Mouse (Mus musculus): ENCODE data around the gene Fbxl21.

Fbxl21 gene

DNA sequence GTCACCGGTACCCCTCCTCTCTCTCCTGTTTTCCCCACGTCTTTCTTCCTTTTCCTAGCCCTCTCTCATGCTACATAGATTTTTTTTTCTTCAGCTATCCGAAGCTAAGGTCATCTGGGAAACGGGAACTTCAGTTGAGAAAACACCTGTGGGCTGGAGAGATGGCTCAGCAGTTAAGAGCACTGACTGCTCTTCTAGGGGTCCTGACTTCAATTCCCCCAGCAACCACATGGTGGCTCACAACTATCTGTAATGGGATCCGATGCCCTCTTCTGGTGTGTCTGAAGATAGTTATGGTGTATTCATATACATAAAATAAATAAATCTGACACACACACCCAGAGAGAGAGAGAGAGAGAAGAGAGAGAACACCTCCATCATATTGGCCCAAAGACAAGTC is 13.3 kb downstream of the Fbxl21 start:
- DNase-seq (ENCODE audit: low read depth), result no peak

DNA sequence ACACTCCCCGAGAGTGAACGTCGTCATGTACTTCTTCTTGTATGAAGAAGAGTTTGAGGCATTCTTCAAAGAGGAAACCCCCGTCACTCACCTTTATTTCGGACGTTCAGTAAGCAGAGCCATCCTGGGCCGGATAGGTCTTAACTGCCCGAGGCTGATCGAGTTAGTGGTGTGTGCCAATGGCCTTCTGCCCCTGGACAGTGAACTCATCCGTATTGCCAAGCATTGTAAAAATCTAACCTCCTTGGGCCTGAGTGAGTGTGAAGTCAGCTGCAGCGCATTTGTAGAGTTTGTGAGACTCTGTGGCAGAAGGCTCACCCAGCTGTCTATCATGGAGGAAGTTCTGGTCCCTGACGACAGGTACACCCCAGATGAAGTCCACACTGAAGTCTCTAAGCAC is 14.8 kb downstream of the Fbxl21 start:
- DNase-seq (ENCODE audit: low read depth), result no peak

DNA sequence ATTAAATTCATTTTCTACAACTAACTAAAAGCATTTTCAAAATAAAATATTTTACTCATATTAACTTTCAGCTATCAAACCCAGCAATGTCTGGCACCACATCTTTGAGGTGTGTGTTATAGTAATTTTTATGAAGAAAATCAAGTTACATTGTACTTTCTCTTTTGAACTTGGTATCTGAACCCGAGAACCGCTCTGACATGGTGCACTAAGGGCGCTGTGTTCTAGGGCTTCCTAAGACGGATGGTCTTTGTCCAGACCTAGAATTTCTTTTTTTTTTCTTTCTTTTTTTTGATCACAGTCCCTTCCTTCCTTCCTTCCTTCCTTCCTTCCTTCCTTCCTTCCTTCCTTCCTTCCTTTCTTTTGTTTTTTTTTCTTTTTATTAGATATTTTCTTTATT is 17.6 kb downstream of the Fbxl21 start:
- DNase-seq (ENCODE audit: low read depth), result no peak

DNA sequence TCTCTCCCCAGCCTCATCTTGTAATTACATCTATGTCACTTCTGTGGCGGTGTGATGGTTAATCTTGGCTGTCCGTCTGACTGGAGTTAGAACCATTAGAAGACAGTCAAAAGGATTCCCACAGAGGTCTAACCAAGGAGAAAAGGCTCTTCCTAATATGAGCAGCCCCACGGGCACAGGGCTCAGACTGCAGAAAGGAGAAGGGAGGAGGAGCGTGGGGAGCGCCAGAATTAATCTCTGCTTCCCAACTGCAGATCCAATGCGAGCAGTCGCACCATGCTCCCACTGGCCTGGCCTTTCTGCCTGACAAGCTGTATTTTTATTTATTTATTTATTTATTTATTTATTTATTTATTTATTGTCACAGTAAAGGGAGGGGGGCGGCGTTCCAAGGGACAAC is 21.5 kb downstream of the Fbxl21 start:
- DNase-seq (ENCODE audit: low read depth), result no peak

DNA sequence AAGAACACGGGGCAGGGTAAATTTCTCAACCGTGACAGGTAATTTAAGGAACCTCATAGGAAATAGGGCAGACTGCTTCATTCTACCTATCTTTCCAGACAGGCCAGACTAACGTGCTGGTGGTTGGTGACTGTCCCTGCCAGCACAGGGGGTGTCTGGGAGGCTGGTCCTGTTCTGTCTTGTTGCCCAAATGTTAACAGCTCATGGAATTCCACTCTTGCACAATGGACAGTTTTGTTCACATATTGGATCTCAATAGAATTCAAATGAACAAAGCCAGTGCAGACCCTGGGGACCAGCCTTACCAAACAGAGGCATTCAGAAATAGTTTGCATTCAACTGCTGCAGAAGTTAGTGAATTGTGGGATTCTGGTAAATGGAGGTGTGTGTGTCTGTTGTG is 22.7 kb downstream of the Fbxl21 start:
- DNase-seq (ENCODE audit: low read depth), result no peak

DNA sequence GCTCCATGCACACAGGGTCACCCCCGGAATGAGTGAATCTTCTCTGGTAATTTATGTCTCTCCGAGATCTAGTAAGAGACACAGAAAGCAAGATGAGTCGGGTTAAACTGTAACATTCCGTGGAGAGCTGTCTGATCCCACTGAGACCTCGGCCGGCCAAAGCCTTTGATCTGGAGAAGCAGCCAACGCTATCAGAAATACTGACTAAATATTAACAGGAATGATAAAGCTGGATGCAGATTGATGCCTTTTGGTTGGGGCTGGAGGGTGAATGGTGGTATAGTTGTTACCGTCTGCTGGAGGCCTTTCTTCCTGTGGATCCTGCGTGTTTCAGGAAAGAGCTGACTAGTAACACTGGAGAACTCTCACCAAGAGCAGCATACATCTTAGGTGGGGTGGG is 26.1 kb downstream of the Fbxl21 start, which contains the start of gene Lect2:
TSS of gene Lect2 (minus strand) at position 102 of the 400 bp plus-strand sequence.
- DNase-seq (ENCODE audit: low read depth), result no peak

DNA sequence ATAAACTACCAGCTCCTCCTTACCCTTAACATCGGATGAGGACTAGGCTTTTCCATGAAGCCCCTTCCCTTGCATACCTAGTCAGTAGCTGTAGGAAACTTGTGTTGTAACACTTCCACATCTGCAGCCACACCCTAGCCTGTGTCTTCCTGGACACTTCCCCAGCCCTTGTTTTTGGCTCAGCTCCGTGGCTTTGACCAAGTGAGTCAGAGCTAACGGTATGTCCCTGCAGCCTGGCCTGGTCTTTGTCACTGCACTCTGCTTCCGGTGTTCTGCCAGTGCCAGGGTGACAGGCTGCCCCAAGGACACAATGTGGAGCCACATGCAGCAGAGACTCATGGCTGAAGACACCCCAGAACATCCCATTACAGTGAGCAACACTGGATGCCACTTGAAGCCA is 27.1 kb downstream of the Fbxl21 start:
- DNase-seq (ENCODE audit: low read depth), result no peak

DNA sequence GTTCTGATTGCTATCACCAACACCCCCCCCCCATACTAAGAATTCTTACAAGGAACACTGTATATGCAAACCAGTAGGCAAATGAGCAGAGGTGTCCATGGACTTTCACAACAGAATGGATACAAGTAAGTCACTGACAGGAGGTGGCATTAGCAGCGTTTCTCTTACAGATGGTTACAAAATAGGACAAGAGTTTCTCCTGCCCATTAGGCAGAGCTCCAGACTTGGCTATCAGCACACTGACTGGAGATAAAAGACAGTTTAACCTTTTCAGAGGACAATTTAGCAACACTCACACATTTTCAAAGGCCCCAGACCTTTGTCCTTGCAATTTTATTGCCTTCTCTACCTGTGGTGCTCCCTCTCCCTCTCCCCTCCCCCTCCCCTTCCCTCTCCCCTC is 28.3 kb downstream of the Fbxl21 start:
- DNase-seq (ENCODE audit: low read depth), result no peak

DNA sequence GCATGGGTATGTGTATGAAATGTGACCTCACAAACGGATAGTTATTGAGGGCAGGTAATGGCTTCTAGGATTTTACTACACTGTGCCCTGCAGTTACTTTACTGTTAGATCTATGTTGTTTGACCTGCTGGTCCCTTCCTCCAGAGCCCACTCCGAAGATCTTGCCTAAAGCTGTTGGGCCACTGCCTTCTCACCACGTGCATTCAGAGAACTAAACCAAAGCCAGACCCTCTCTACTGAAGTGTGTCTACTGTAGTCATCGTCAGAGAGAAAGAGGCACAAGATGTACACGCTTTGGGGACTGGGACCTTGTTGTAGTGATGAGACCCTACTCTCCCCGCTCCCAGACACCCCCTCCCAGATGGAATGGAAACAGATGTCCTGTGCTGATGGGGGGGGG is 29.4 kb downstream of the Fbxl21 start:
- DNase-seq (ENCODE audit: low read depth), result no peak

DNA sequence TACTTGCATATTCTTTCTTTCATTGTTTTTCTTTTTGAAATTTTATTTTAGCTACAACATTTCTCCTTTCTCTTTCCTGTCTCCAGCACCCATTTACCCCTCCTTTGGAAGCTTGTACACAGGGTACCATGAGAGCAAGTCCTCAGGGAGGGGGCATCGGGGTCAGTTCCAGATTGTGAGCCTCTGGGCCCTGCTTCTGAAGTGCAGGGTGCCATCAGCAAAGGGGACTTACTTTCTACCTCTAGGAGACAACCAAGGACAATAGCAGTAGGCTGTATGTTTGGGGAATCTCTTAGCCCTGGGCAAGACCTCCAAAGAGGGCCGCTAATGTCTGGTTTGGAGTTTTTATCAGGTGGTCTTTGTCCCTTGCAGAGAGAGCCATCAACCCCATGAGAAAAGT is 31.7 kb downstream of the Fbxl21 start:
- no peak for DNase-seq (ENCODE audit: low read depth)

DNA sequence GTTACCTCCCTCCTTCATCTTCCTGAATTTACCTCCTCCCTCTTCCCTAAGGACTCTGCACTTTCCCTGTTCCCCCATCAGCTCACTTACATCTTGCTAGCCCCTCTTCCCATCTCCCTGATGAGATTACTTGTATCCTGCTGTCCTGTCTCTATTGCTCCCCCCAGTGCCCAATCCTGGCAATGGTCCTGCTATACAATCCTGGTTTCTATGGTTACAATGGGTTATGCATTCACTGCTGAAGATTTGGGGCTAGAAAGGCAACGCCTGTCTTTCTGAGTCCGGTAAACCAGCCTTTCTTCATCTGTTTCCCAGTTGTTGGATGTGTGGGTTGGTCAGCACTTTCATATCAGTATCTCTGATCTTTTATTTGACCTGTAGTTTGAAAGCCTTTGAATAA is 32.1 kb downstream of the Fbxl21 start:
- no peak for DNase-seq (ENCODE audit: low read depth)

DNA sequence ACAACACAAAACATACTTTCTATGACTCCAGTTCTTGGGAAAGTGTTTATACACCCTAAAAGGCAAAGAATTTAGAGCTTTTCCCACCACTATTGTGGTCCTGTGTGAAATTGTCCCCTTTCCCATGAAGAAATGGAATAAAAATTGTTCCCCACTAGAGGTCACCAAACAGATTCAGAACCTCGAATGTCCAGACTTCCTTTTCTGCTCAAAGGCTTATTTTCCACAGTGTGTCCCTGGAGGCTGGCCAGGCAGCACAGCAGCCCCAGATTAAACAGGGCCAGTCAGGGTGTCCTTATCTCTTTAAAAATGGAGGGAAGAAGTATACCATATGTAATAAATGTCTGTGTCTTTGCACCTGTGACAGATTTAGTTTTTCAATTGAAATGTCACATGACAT is 33.7 kb downstream of the Fbxl21 start:
- no peak for DNase-seq (ENCODE audit: low read depth)

DNA sequence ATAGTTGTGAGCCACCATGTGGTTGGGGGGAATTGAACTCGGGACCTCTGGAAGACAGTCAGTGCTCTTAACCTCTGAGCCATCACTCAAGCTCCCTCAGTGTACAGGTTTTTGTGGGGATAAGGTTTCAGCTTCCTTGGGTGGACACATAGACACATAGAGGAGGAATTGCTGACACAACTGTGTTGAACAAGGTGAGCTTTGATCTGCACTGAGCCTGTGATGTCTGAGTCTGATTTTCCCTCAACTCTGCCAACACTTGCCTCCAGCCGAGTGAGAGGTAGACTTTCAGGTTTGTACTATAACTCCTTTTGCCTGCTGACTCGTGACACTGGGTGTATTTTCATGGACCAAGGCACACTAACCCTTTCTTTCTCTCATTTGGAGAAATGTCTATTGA is 34.4 kb downstream of the Fbxl21 start:
- no peak for DNase-seq (ENCODE audit: low read depth)

DNA sequence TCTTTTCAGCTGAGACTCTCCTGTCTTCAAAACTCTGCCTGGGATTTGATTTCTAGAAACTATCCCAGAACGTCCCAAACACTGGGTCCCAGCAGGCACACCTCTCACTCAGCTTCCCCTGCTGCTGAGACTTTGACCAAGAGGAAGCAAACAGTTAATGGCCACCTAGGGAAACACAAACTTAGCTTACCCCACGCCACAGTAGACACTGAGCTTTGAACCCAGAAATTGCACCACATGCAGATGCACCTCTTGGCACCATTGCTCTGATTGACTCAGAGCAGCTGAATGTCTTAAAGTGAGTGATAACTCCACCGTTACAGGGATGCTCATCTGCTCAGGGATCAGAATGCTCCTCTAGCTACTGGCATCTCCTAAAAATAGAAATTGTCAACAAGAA is 36.5 kb downstream of the Fbxl21 start:
- DNase-seq (ENCODE audit: low read depth), result no peak

DNA sequence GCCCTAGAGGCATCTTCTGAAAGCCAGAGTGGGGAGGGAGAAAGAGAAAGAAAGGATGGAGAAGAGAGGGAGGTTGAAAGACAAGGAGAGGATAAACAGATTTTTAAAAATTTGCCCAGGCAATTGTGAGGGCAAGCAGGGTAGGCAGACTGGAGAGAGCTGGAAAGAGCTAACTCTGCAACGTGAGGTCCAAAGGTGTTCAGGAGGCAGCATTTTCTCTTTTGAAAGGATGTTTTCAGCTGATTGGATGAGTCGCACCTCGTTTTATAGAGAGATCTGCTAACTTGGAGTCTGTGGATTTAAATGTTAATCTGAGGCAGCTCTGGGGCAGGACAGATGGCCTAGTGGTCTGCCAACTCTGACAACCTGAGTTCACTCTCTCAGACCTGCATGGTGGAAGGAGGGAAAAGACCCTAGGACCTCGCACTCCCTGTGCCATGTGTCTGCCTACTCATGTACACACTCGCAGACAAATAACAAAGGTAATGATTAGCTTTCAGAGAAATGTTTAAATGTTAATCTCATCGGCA is 37.6 kb downstream of the Fbxl21 start:
- no peak for DNase-seq (ENCODE audit: low read depth)

DNA sequence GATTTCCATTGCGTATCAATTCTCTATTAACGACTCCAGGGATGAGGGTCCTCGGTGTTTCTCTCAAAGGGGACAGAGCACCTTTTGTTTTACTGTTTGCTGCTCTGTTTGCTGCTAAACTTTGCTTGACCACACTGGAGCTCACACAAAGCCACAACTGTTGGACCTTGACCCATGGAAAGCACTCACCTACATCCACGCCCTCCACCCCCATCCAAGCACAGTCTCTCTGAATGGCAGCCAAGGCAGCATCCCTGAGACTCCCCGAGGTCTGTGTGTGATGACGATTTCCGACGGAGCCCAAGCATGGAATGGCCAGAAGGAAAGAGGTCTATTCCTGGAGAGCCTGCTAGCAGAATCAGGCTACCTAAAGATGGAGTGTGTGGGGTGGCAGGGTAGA is 38.9 kb downstream of the Fbxl21 start:
- DNase-seq (ENCODE audit: low read depth), result no peak

DNA sequence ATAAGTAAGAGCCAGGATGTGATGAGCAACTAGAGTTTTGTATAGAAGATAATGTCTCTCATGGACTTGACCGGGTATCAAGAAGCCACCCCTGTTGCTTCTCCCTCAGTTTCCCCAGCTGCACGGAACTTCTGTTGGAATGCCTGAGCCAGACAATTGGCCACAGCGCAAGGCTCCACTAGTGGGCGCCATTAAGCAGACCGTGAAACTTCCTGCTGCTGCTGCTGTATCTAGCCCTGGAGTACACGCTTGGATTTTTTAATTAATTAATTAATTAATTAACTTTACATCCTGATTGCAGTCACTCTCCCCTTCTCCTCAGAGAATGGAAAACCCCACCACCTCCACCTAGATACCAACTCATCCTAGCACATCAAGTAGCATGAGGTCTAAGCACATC is 40.8 kb downstream of the Fbxl21 start:
- DNase-seq (ENCODE audit: low read depth), result no peak

DNA sequence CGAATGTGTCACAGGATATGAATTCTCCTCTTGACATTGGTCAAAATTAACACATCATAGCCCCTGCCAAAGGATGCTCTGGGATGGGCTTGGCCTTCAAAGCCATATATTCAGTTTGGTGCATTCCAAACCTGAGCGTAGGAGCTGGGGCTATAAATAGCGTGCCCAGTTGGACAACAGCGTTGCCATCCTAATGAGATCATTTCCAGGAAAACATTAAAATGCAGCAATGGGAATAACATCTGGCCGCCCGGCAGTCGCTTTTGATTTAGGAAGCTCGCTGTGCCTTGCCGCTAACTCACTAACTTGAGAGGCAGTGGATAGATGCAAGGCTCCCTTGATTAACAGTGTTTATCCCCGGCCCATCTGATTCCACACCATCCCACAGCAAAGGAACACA is 44.1 kb downstream of the Fbxl21 start:
- DNase-seq (ENCODE audit: low read depth), result no peak

DNA sequence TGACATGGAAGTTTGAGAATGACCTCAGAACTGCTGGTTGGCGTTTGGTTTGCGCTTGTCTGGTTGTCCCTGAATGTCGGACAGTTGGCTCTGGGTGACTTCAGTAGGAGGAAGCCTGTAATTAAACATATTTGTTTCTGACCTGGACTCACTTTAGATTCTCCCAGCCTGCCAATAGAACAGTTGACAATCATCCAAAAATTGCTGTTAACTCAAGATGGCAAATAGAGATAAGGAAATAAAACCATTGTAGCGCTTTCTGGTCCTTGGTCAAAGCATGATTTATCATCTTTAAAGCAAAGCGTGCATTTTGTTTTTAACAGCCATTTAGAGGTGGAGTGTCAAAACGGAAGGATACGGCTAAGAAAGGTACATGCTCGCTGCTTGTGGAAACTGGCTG is 49.4 kb downstream of the Fbxl21 start:
- DNase-seq (ENCODE audit: low read depth), result no peak

DNA sequence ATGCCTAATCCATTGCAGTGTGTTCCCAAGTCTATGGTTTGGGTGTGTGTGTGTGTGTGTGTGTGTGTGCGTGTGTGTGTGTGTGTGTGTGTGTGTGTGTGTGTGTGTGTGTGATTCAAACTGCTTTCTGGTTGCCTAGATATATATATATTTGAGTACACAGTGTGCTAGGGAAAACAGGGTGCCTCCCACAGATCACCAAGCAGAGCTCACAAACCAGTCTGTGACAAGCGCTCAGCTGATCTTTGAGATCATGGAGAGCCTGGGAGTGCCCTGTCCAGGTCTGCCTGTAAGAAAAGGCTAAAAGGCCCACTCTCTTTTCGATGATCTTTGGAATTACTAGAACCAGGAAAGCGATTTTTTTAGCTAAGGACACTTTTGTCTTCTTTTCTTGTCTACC is 52.8 kb downstream of the Fbxl21 start:
- no peak for DNase-seq (ENCODE audit: low read depth)

DNA sequence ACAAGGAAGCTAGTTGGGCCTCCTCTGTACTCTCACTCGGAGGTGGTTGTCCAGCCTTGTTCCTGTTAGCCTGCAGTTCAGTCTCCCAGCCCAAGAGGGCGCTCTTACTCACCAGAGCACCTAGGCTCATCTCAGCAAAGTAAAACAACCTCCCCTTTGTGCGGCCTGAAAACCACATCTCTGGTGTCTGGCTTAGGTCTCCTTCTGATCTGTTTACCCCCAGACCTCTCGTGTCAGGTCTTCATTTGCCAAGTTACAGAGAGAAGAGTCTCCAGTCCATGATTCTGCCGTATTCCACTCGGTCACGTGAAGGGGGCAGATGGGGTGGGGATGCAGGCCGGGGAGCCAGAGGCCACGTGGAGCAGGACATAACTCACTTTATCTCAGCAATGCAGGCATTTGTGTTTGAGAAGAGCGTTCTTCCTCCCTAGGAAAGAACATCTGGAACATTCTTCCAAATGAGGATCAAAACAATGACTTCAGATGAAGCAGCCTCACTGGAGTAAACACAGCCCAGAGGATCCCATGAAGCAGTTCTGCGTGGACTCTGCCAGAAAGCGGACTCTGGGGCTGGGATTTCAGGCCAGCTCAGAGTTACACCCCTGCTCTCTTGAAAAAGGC is 53.5 kb downstream of the Fbxl21 start:
- DNase-seq (ENCODE audit: low read depth), result peak; percentile 10

DNA sequence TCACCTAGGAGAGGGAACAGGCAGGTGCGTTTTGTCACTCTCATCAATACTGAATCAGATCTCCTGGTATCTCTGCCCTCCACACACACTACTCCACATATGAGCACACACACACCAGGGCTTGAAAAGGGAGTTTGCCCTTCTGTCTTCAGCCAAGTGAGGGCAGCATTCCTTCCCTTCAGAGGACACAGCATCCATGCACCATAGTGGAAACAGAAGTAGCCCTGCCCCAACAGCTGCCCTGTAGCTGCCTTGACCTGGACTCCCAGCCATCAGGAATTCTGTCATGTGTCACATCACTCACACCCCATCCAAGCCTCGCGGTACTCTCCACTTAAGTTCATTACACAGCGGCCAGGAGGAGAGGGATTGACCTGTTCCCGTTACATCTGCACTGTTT is 55.8 kb downstream of the Fbxl21 start:
- no peak for DNase-seq (ENCODE audit: low read depth)

DNA sequence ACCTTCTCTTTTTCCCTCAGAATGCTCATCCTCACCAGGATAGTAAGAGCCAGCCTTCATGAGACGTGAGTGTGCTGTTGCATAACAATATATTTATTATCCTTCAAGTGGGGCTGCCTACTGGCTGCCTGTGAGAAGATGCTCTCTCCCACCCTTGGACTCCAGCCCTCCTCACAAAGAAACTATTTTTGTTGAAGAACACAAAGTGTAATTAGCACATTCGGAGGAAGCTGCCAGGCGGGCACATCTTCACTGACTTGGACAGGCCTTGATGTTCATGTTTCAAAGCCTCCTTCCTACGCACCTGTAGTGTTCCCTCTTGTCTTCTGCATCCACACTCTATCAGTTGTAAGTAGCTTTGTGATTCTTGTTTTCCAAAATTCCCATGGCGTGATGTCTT is 58.2 kb downstream of the Fbxl21 start:
- DNase-seq (ENCODE audit: low read depth), result no peak

DNA sequence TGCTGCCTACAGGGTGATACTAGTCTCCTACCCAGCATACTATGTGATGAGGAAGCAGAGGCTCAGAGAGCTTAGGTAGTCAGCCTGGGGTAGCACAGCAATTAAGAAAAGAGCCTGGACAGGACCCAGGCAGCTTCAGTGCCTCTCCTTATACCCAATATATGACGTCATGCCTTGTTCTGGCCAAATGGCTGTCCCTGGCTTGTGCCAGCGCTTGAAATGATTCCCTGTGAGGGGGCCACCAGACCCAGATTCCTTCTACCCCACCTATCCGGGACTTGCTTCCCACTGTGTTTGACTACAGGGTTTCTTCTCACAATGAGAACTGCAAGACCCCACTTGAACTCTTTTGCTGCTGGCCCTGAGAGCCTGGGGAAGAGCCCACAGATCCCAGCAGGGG is 59.2 kb downstream of the Fbxl21 start:
- DNase-seq (ENCODE audit: low read depth), result no peak
